Mouse (Mus musculus) c-Kit-positive CD71-negative TER-119-negative erythroid progenitor cells, embryonic 14.5 days (primary cell): ENCODE measurements around the gene Casp2.

Source experiments
- DNase-seq: peaks from one replicate; pipeline ENCODE4 v3.0.0-alpha.2; 2013; ENCODE audit warnings: low read depth

Casp2 gene

GRCm38 (mm10) chr6:42276151-42276550, 11.4 kb downstream of the Casp2 start:
- DNase-seq, result no peak

- DNase-seq, result no peak
Observed at GRCm38 (mm10) chr6:42282865-42283528, 18.2 kb downstream of the Casp2 start.

GRCm38 (mm10) chr6:42286448-42286847, 21.7 kb downstream of the Casp2 start, which contains the start of gene Clcn1:
Gene Clcn1 (plus strand): TSS chr6:42286685.
- DNase-seq, result no peak

- DNase-seq, result no peak
Observed at GRCm38 (mm10) chr6:42287562-42287961, 22.8 kb downstream of the Casp2 start.

- DNase-seq, result peak; percentile 12
Observed at GRCm38 (mm10) chr6:42293327-42293726, 28.5 kb downstream of the Casp2 start.

- no peak for DNase-seq
Observed at GRCm38 (mm10) chr6:42295549-42296094, 30.8 kb downstream of the Casp2 start.

GRCm38 (mm10) chr6:42299362-42299761, 34.6 kb downstream of the Casp2 start:
- peak; percentile 31 for DNase-seq

- DNase-seq, result no peak
Observed at GRCm38 (mm10) chr6:42309816-42310378, 45.1 kb downstream of the Casp2 start.

GRCm38 (mm10) chr6:42310427-42311053, 45.8 kb downstream of the Casp2 start:
- no peak for DNase-seq

GRCm38 (mm10) chr6:42318293-42318692, 53.5 kb downstream of the Casp2 start:
- no peak for DNase-seq

- DNase-seq, result no peak
Observed at GRCm38 (mm10) chr6:42323371-42324066, 58.7 kb downstream of the Casp2 start.

GRCm38 (mm10) chr6:42324067-42324481, 59.3 kb downstream of the Casp2 start:
- DNase-seq, result no peak

GRCm38 (mm10) chr6:42324482-42325267, 59.9 kb downstream of the Casp2 start, which contains the start of gene Fam131b:
Gene Fam131b (minus strand): TSS chr6:42324643.
- DNase-seq, result no peak

- DNase-seq, result peak; percentile 53
Observed at GRCm38 (mm10) chr6:42325268-42325609, 60.5 kb downstream of the Casp2 start.

GRCm38 (mm10) chr6:42326509-42326908, 61.7 kb downstream of the Casp2 start:
- no peak for DNase-seq

- DNase-seq, result no peak
Observed at GRCm38 (mm10) chr6:42328757-42329156, 64.0 kb downstream of the Casp2 start.

- no peak for DNase-seq
Observed at GRCm38 (mm10) chr6:42330216-42330615, 65.4 kb downstream of the Casp2 start.

GRCm38 (mm10) chr6:42330946-42331345, 66.2 kb downstream of the Casp2 start:
- DNase-seq, result no peak
